Mouse (Mus musculus): Measurements from ENCODE around the gene Kcnk1.
A peak's percentile ranks its signal among the peaks of the same experiment; 100 is the strongest.

- TF ChIP-seq CTCF (IDR thresholded peaks at IDR 0.05; ENCODE audit: borderline replicate concordance, insufficient read depth, low read length) (peak; percentile 88), POLR2A (IDR thresholded peaks at IDR 0.05; ENCODE audit: low read depth, low read length) (no peak)
Observed at GRCm38 (mm10) chr8:126075400-126075799, 80.4 kb downstream of the Kcnk1 start.
